Mouse (Mus musculus): ENCODE measurements around the gene B3gnt9. TPM values are rescaled to one million over a fixed set of nuclear protein-coding genes. Genes with fewer than 3 reads are reported as not detected.

B3gnt9 gene
- polyA plus RNA-seq, 1 experiment from 2014 or later = 14.7 TPM

DNA sequence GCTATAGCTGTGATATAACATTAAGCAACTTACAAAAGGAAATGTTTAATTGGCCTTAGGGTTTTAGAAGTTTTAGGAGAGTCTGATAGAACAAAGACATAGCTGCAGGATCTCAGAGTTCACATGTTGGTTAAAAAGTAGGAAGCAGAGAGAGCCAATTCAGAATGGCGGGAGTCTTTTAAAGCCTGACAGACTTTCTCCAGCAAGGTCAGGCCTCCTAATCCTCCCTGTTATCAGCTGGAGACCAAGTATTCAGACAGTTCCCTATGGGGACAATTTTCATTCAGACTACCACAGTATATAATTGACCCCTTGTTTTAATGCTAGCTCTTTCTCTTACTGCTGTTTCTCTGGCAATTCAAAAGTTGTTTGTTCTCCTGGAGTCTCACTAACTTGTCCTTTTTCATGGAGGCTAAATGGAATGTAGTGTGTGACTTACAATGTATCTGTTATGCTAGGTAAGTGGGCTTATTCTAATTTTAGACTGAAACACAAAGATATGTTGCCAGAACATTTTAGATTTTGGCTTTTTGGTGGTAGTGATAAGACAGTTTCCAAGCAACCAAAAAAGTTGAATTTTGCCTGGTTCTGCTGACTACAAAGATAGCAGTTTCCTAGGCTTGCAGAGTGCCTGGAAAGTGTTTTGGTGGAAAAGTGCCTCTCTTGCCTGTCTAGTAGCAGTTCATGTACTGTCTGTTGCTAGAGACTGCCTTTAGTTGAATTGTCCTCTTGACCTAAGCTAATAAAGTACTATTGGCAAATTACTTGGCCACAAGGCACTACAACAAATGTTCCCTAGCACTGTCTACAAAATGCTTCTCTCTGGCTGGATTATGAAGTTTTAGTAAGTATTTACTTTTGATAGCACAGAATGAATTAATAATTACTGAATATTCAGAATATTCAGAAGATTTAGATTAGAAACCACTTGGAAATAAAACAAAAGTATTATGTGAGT is 45.5 kb downstream of the B3gnt9 start:
- 86% methylated on average over 1 of the region's 1 CpGs for WGBS
- no peaks in the 10 kb centered on the region for H3K36me3 ChIP-seq (ENCODE audit: control insufficient read depth, insufficient read depth, low read length)
- H3K4me2 ChIP-seq (replicated peaks; ENCODE audit: low read depth) = no peak overlapping the region
- H3K4me3 ChIP-seq (ENCODE audit: low read depth, low read length) = no peak overlapping the region
- no peak overlapping the region for H3K9ac ChIP-seq (ENCODE audit: low read length)
- H3K9me3 ChIP-seq (ENCODE audit: control insufficient read depth, low read length) = no peaks in the 10 kb centered on the region
- DNase-seq (ENCODE audit: low spot score) (no peak), ATAC-seq (ENCODE audit: low FRiP score, low TSS enrichment) (no peak)
- no peaks in the 10 kb centered on the region for H3K4me1 ChIP-seq (replicated peaks; ENCODE audit: control insufficient read depth, insufficient read depth)
- H3K27ac ChIP-seq (replicated peaks) = no peak overlapping the region
- H3K27me3 ChIP-seq (ENCODE audit: control insufficient read depth, insufficient read depth, low read length) = no peaks in the 10 kb centered on the region
- TF ChIP-seq EP300 (optimal IDR thresholded peaks at IDR 0.05) = no peak
- TF ChIP-seq CTCF (IDR thresholded peaks at IDR 0.05; ENCODE audit: low read depth) = no peak

- no peak for TF ChIP-seq CTCF (IDR thresholded peaks at IDR 0.05; ENCODE audit: low read depth)
- TF ChIP-seq EP300 (optimal IDR thresholded peaks at IDR 0.05) = no peak
- no peak overlapping the region for H3K4me2 ChIP-seq (replicated peaks; ENCODE audit: low read depth)
- H3K4me3 ChIP-seq (ENCODE audit: low read depth, low read length) = no peak overlapping the region
- no peaks in the 10 kb centered on the region for H3K9me3 ChIP-seq (ENCODE audit: control insufficient read depth, low read length)
- H3K36me3 ChIP-seq (ENCODE audit: control insufficient read depth, insufficient read depth, low read length) = peaks cover 2% of the 10 kb centered on the region; the same call in 1 of the 2 replicates
- no peak overlapping the region for H3K27ac ChIP-seq (replicated peaks)
- H3K27me3 ChIP-seq (ENCODE audit: control insufficient read depth, insufficient read depth, low read length) = no peaks in the 10 kb centered on the region
- no peaks in the 10 kb centered on the region for H3K4me1 ChIP-seq (replicated peaks; ENCODE audit: control insufficient read depth, insufficient read depth)
- WGBS = 85% methylated on average over 2 of the region's 2 CpGs
- ATAC-seq (ENCODE audit: low FRiP score, low TSS enrichment) (no peak), DNase-seq (ENCODE audit: low spot score) (no peak)
- H3K9ac ChIP-seq (ENCODE audit: low read length) = no peak overlapping the region
Measured at GRCm38 (mm10) chr8:105207675-105208273, 47.2 kb downstream of the B3gnt9 start.

DNA sequence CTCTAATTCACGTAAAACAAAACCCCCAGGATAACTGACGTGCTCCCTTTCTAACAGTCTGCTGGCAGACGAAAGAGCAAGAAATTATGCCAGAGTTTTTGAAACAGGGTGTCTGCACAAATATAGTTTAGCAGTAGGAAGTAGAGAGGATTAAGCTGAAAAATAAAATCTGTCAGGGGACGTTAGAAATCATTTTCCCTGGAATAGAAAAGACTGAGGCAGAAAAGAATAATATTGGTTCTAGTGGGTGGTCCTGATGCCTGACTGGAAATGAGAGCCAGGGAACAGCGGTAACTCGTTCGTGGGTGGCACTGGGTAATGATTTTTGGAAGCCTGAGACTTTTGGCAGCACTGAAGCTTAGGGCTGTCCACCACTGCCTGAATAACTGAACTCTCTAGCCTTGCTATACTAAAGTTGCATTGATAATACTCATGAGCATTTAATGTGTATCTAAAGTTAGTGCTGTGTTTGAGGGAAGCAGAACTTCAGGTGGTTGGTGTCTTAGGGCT is 48.1 kb downstream of the B3gnt9 start:
- H3K27ac ChIP-seq (replicated peaks) = no peak overlapping the region
- no peak for ATAC-seq (ENCODE audit: low FRiP score, low TSS enrichment)
- no peaks in the 10 kb centered on the region for H3K4me1 ChIP-seq (replicated peaks; ENCODE audit: control insufficient read depth, insufficient read depth)
- no peak overlapping the region for H3K9ac ChIP-seq (ENCODE audit: low read length)
- no peak for DNase-seq (ENCODE audit: low spot score)
- peaks cover 2% of the 10 kb centered on the region; the same call in 1 of the 2 replicates for H3K36me3 ChIP-seq (ENCODE audit: control insufficient read depth, insufficient read depth, low read length)
- no peaks in the 10 kb centered on the region for H3K27me3 ChIP-seq (ENCODE audit: control insufficient read depth, insufficient read depth, low read length)
- WGBS = 40% methylated on average over 7 of the region's 7 CpGs
- H3K4me2 ChIP-seq (replicated peaks; ENCODE audit: low read depth) = no peak overlapping the region
- no peak overlapping the region for H3K4me3 ChIP-seq (ENCODE audit: low read depth, low read length)
- H3K9me3 ChIP-seq (ENCODE audit: control insufficient read depth, low read length) = no peaks in the 10 kb centered on the region
- TF ChIP-seq CTCF (IDR thresholded peaks at IDR 0.05; ENCODE audit: low read depth) = no peak
- TF ChIP-seq EP300 (optimal IDR thresholded peaks at IDR 0.05) = no peak

DNA sequence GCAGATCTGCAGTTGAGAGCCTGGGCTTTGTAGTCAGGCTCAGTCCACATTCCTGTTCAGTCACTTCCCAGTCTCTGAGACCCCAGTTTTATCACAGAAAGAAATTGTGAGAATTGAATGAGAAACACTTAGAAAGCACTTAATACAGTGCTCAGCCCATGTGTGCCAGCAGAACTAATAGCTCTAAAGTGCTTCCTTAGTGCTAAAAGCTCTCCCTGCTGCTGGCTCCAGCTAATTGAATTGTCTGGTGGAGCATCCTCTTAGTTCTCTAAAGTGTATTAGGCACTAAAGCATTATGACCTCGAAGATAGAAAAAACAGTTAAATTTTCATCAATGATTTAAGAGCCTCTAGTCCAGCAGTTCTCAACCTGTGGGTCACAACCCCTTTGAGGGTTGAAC is 49.2 kb downstream of the B3gnt9 start:
- Histone ChIP-seq H3K9ac (ENCODE audit: low read length) (no peak overlapping the region), H3K9me3 (ENCODE audit: control insufficient read depth, low read length) (no peaks in the 10 kb centered on the region), H3K4me2 (replicated peaks; ENCODE audit: low read depth) (no peak overlapping the region), H3K4me1 (replicated peaks; ENCODE audit: control insufficient read depth, insufficient read depth) (no peaks in the 10 kb centered on the region), H3K36me3 (ENCODE audit: control insufficient read depth, insufficient read depth, low read length) (peaks cover 2% of the 10 kb centered on the region; the same call in 1 of the 2 replicates), H3K27ac (replicated peaks) (no peak overlapping the region), H3K27me3 (ENCODE audit: control insufficient read depth, insufficient read depth, low read length) (no peaks in the 10 kb centered on the region), H3K4me3 (ENCODE audit: low read depth, low read length) (no peak overlapping the region)
- TF ChIP-seq EP300 (optimal IDR thresholded peaks at IDR 0.05) (no peak), CTCF (IDR thresholded peaks at IDR 0.05; ENCODE audit: low read depth) (no peak)
- WGBS = 74% methylated on average over 1 of the region's 1 CpGs
- ATAC-seq (ENCODE audit: low FRiP score, low TSS enrichment) (no peak), DNase-seq (ENCODE audit: low spot score) (no peak)

Other genes with a start within 250 kb of the B3gnt9 start
- 0.96 and 1.3 TPM in 2 replicates for gene Ces3a, start 206.6 kb downstream of the B3gnt9 start, polyA plus RNA-seq (2015; fragmentation: Nextera tagmentation; extraction: Ambion mirVana)
- not detected in 2 replicates for gene Ces3b, start 171.4 kb downstream of the B3gnt9 start, polyA plus RNA-seq (2015; fragmentation: Nextera tagmentation; extraction: Ambion mirVana)
- not detected in 2 replicates for gene Ces4a, start 123.4 kb downstream of the B3gnt9 start, polyA plus RNA-seq (2015; fragmentation: Nextera tagmentation; extraction: Ambion mirVana)
- 31.4 and 33.5 TPM in 2 replicates for gene Cbfb, start 84.5 kb downstream of the B3gnt9 start, polyA plus RNA-seq (2015; fragmentation: Nextera tagmentation; extraction: Ambion mirVana)
- gene D230025D16Rik, start 30.0 kb downstream of the B3gnt9 start, polyA plus RNA-seq (2015; fragmentation: Nextera tagmentation; extraction: Ambion mirVana) = 19.1 and 21.5 TPM in 2 replicates
- gene Tradd, start 9.5 kb upstream of the B3gnt9 start, polyA plus RNA-seq (2015; fragmentation: Nextera tagmentation; extraction: Ambion mirVana) = 28.6 and 30.5 TPM in 2 replicates
- gene Fbxl8, start 9.5 kb upstream of the B3gnt9 start, polyA plus RNA-seq (2015; fragmentation: Nextera tagmentation; extraction: Ambion mirVana) = 3.5 and 3.7 TPM in 2 replicates
- 0.23 and 0.34 TPM in 2 replicates for gene Hsf4, start 14.6 kb upstream of the B3gnt9 start, polyA plus RNA-seq (2015; fragmentation: Nextera tagmentation; extraction: Ambion mirVana)
- gene Nol3, start 21.0 kb upstream of the B3gnt9 start, polyA plus RNA-seq (2015; fragmentation: Nextera tagmentation; extraction: Ambion mirVana) = 1.2 and 1.4 TPM in 2 replicates
- gene 4931428F04Rik, start 34.7 kb upstream of the B3gnt9 start, polyA plus RNA-seq (2015; fragmentation: Nextera tagmentation; extraction: Ambion mirVana) = 1.9 and 3.0 TPM in 2 replicates
- gene Exoc3l, start 40.9 kb upstream of the B3gnt9 start, polyA plus RNA-seq (2015; fragmentation: Nextera tagmentation; extraction: Ambion mirVana) = 3.4 and 3.7 TPM in 2 replicates
- 31.0 and 38.5 TPM in 2 replicates for gene E2f4, start 42.5 kb upstream of the B3gnt9 start, polyA plus RNA-seq (2015; fragmentation: Nextera tagmentation; extraction: Ambion mirVana)
- 17.1 and 19.9 TPM in 2 replicates for gene Elmo3, start 50.4 kb upstream of the B3gnt9 start, polyA plus RNA-seq (2015; fragmentation: Nextera tagmentation; extraction: Ambion mirVana)
- gene Lrrc29, start 71.1 kb upstream of the B3gnt9 start, polyA plus RNA-seq (2015; fragmentation: Nextera tagmentation; extraction: Ambion mirVana) = 2.7 and 2.8 TPM in 2 replicates
- gene Tmem208, start 71.2 kb upstream of the B3gnt9 start, polyA plus RNA-seq (2015; fragmentation: Nextera tagmentation; extraction: Ambion mirVana) = 105 and 111 TPM in 2 replicates
- gene Fhod1, start 92.8 kb upstream of the B3gnt9 start, polyA plus RNA-seq (2015; fragmentation: Nextera tagmentation; extraction: Ambion mirVana) = 0.63 and 0.93 TPM in 2 replicates
- gene Slc9a5, start 93.7 kb upstream of the B3gnt9 start, polyA plus RNA-seq (2015; fragmentation: Nextera tagmentation; extraction: Ambion mirVana) = 0.29 and 0.40 TPM in 2 replicates
- 0.05 and 0.10 TPM in 2 replicates for gene Plekhg4, start 118.1 kb upstream of the B3gnt9 start, polyA plus RNA-seq (2015; fragmentation: Nextera tagmentation; extraction: Ambion mirVana)
- not detected in 2 replicates for gene Kctd19, start 158.3 kb upstream of the B3gnt9 start, polyA plus RNA-seq (2015; fragmentation: Nextera tagmentation; extraction: Ambion mirVana)
- gene Lrrc36, start 158.4 kb upstream of the B3gnt9 start, polyA plus RNA-seq (2015; fragmentation: Nextera tagmentation; extraction: Ambion mirVana) = 0.08 and 0.19 TPM in 2 replicates
- 89.9 and 99.8 TPM in 2 replicates for gene Tppp3, start 216.4 kb upstream of the B3gnt9 start, polyA plus RNA-seq (2015; fragmentation: Nextera tagmentation; extraction: Ambion mirVana)
- gene Zdhhc1, start 241.7 kb upstream of the B3gnt9 start, polyA plus RNA-seq (2015; fragmentation: Nextera tagmentation; extraction: Ambion mirVana) = 15.6 and 17.2 TPM in 2 replicates

All from stomach, postnatal 0 days (tissue).